Mouse (Mus musculus): ENCODE measurements around the gene Slfn14. TPM values are rescaled to one million over a fixed set of nuclear protein-coding genes. Genes with fewer than 3 reads are reported as not detected.

Gene Slfn14
- polyA plus RNA-seq, 1 experiment from 2014 or later: 0.88 TPM

DNA sequence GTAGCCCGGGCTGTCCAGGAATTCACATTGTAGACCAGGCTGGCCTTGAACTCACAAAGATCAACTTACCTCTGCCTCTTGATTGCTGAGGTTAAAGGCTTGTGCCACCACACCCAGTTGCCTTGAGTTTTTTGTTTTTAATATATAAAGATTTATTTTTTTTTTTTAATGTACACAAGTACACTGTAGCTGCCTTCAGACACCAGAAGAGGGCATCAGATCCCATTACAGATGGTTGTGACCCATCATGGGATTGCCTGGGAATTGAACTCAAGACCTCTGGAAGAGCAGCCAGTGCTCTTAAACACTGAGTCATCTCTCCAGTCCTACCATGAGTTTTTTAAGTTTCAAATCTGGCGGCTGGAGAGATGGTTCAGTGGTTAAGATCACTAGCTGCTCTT lies 14.9 kb upstream of the Slfn14 start:
- Histone ChIP-seq H3K4me3 (replicated peaks) (no peak overlapping the region), H3K27ac (no peak overlapping the region), H3K27me3 (no peaks in the 10 kb centered on the region), H3K4me2 (no peak overlapping the region), H3K9ac (replicated peaks) (no peak overlapping the region), H3K4me1 (replicated peaks) (peaks cover 31% of the 10 kb centered on the region), H3K9me3 (no peaks in the 10 kb centered on the region), H3K36me3 (peaks cover 8% of the 10 kb centered on the region)
- 63% methylated on average over 2 of the region's 2 CpGs for WGBS
- ATAC-seq (ENCODE audit: insufficient number of reproducible peaks, insufficient read depth, low FRiP score, low TSS enrichment, low read depth): no peak

DNA sequence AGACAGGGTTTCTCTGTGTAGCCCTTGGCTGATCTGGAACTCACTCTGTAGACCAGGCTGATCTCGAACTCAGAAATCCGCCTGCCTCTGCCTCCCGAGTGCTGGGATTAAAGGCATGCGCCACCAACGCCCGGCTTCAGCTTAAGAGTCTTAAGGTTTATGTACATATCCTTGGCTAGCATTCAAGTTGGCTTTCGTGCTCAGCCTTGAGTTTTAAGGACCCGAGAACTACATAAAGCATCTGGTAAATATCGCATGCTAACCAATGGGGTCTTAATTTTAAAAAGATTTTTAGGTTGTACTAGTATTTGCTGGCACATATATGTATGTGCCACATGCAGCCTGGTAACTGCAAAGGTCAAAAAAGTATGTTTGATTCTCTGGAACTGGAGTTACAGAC lies 13.2 kb upstream of the Slfn14 start:
- Histone ChIP-seq H3K27me3 (no peaks in the 10 kb centered on the region), H3K9ac (replicated peaks) (no peak overlapping the region), H3K36me3 (peaks cover 23% of the 10 kb centered on the region), H3K4me3 (replicated peaks) (no peak overlapping the region), H3K4me2 (peak overlapping the region; percentile 82; the same call in 1 of the 2 replicates), H3K9me3 (no peaks in the 10 kb centered on the region), H3K27ac (no peak overlapping the region), H3K4me1 (replicated peaks) (peaks cover 28% of the 10 kb centered on the region)
- WGBS: 91% methylated on average over 9 of the region's 9 CpGs
- no peak for ATAC-seq (ENCODE audit: insufficient number of reproducible peaks, insufficient read depth, low FRiP score, low TSS enrichment, low read depth)

GRCm38 (mm10) chr11:83298225-83299195 lies 12.0 kb upstream of the Slfn14 start, which contains the start of gene Ap2b1:
Ap2b1 (plus strand) TSS chr11:83299024.
- peak within 1 kb of the TSS; percentile 73 for H3K9ac ChIP-seq (replicated peaks)
- peak; percentile 94 for ATAC-seq (ENCODE audit: insufficient number of reproducible peaks, insufficient read depth, low FRiP score, low TSS enrichment, low read depth)
- peaks cover 17% of the 10 kb centered on the region for H3K4me1 ChIP-seq (replicated peaks)
- WGBS: 2% methylated on average over 56 of the region's 56 CpGs
- peak within 1 kb of the TSS; percentile 86 for H3K27ac ChIP-seq
- H3K4me2 ChIP-seq: peak within 1 kb of the TSS; percentile 82
- peaks cover 23% of the 10 kb centered on the region for H3K36me3 ChIP-seq
- peak within 1 kb of the TSS; percentile 73 for H3K4me3 ChIP-seq (replicated peaks)
- H3K27me3 ChIP-seq: no peaks in the 10 kb centered on the region
- H3K9me3 ChIP-seq: no peaks in the 10 kb centered on the region

- WGBS: 80% methylated on average over 6 of the region's 6 CpGs
- H3K4me3 ChIP-seq (replicated peaks): peak overlapping the region; percentile 73
These were observed 11.3 kb upstream of the Slfn14 start for GRCm38 (mm10) chr11:83297816-83298215.

DNA sequence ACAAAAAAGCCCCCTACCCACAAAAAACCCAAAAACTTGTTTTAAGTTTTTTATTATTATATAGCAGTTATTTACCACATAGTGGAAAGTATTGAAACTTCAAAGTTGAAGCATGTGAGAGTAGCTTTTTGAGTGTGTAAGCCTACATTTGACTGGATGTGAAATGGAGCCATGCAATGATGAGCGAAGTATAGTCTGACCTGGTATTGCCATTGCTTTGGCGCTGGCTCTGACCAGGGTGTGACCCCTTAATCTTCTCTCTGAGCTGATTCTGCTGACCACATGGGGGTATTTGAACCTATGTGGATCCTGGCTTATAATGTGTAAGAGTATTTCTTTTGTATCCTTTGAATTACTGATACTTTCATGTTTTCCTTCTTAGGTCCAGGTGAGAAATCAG lies 7.6 kb upstream of the Slfn14 start:
- WGBS: 97% methylated on average over 2 of the region's 2 CpGs
- Histone ChIP-seq H3K36me3 (peaks cover 23% of the 10 kb centered on the region), H3K4me1 (replicated peaks) (peaks cover 26% of the 10 kb centered on the region), H3K27ac (no peak overlapping the region), H3K4me2 (no peak overlapping the region), H3K4me3 (replicated peaks) (no peak overlapping the region), H3K27me3 (no peaks in the 10 kb centered on the region), H3K9ac (replicated peaks) (no peak overlapping the region), H3K9me3 (no peaks in the 10 kb centered on the region)
- no peak for ATAC-seq (ENCODE audit: insufficient number of reproducible peaks, insufficient read depth, low FRiP score, low TSS enrichment, low read depth)

More at GRCm38 (mm10) chr11:83297816-83298215, 11.3 kb upstream of the Slfn14 start:
- Histone ChIP-seq H3K36me3 (peaks cover 23% of the 10 kb centered on the region), H3K27ac (peak overlapping the region; percentile 86; the same call in 1 of the 2 replicates), H3K27me3 (no peaks in the 10 kb centered on the region), H3K9ac (replicated peaks) (peak overlapping the region; percentile 73), H3K4me1 (replicated peaks) (peaks cover 21% of the 10 kb centered on the region), H3K9me3 (no peaks in the 10 kb centered on the region), H3K4me2 (peak overlapping the region; percentile 82)
- no peak for ATAC-seq (ENCODE audit: insufficient number of reproducible peaks, insufficient read depth, low FRiP score, low TSS enrichment, low read depth)

GRCm38 (mm10) chr11:83293182-83293581 lies 6.7 kb upstream of the Slfn14 start:
- H3K4me3 ChIP-seq (replicated peaks): peak overlapping the region; percentile 67

DNA sequence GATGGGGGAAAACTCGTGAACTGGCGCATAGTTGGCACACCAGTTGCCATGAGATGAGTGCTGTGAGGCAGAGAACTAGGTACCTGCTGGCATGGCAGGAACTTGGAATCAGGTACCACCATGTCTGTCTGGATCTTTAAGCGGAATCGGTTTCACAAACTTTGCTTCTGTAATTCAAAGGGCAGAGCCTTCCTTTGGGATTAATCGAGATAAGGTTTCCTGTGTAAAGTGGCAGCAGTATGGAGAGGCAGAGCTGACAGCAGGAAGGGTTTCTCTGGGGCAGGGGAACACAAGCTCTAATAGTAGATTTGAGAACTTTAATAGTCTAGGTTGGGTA lies 5.7 kb upstream of the Slfn14 start:
- Histone ChIP-seq H3K9me3 (no peaks in the 10 kb centered on the region), H3K27ac (no peak overlapping the region), H3K4me1 (replicated peaks) (peaks cover 15% of the 10 kb centered on the region), H3K4me3 (replicated peaks) (peak overlapping the region; percentile 67), H3K36me3 (peaks cover 21% of the 10 kb centered on the region), H3K27me3 (no peaks in the 10 kb centered on the region), H3K4me2 (peak overlapping the region; percentile 79), H3K9ac (replicated peaks) (peak overlapping the region; percentile 81)
- no peak for ATAC-seq (ENCODE audit: insufficient number of reproducible peaks, insufficient read depth, low FRiP score, low TSS enrichment, low read depth)
- 5% methylated on average over 5 of the region's 5 CpGs for WGBS

More at GRCm38 (mm10) chr11:83293182-83293581, 6.7 kb upstream of the Slfn14 start:
- peaks cover 23% of the 10 kb centered on the region for H3K36me3 ChIP-seq
- H3K9me3 ChIP-seq: no peaks in the 10 kb centered on the region
- ATAC-seq (ENCODE audit: insufficient number of reproducible peaks, insufficient read depth, low FRiP score, low TSS enrichment, low read depth): no peak
- H3K4me1 ChIP-seq (replicated peaks): peaks cover 24% of the 10 kb centered on the region
- H3K27ac ChIP-seq: no peak overlapping the region
- peak overlapping the region; percentile 79 for H3K4me2 ChIP-seq
- no peaks in the 10 kb centered on the region for H3K27me3 ChIP-seq
- H3K9ac ChIP-seq (replicated peaks): peak overlapping the region; percentile 81
- WGBS: 94% methylated on average over 1 of the region's 1 CpGs

GRCm38 (mm10) chr11:83291375-83292250 lies 5.1 kb upstream of the Slfn14 start:
- no peaks in the 10 kb centered on the region for H3K27me3 ChIP-seq
- peaks cover 17% of the 10 kb centered on the region for H3K36me3 ChIP-seq
- peak overlapping the region; percentile 87 for H3K27ac ChIP-seq
- ATAC-seq (ENCODE audit: insufficient number of reproducible peaks, insufficient read depth, low FRiP score, low TSS enrichment, low read depth): peak; percentile 98
- H3K9ac ChIP-seq (replicated peaks): peak overlapping the region; percentile 81
- WGBS: under 1% methylated on average over 38 of the region's 38 CpGs
- H3K4me1 ChIP-seq (replicated peaks): peaks cover 14% of the 10 kb centered on the region
- H3K4me2 ChIP-seq: peak overlapping the region; percentile 79
- H3K4me3 ChIP-seq (replicated peaks): peak overlapping the region; percentile 67
- no peaks in the 10 kb centered on the region for H3K9me3 ChIP-seq

DNA sequence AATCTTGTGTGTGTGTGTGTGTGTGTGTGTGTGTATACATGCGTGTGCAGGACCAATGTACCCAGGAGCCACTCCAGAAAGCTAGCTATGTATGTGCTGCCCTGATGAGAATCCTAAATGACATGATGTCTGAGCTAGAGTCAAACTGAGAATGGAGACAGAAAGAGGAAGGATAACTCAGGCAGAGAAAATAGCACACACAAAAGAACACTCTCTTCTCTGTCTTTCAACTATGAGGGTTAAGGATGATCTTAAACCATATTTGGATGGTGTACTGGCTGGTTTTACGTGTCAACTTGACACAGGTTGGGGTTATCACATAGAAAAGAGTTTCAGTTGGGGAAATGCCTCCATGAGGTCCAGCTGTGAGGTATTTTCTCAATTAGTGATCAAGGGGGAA lies 3.1 kb upstream of the Slfn14 start:
- no peaks in the 10 kb centered on the region for H3K27me3 ChIP-seq
- no peaks in the 10 kb centered on the region for H3K9me3 ChIP-seq
- no peak overlapping the region for H3K9ac ChIP-seq (replicated peaks)
- no peak overlapping the region for H3K4me3 ChIP-seq (replicated peaks)
- no peaks in the 10 kb centered on the region; the same call in 1 of the 2 replicates for H3K36me3 ChIP-seq
- H3K4me1 ChIP-seq (replicated peaks): peaks cover 14% of the 10 kb centered on the region
- WGBS: 75% methylated on average over 2 of the region's 2 CpGs
- no peak overlapping the region for H3K4me2 ChIP-seq
- ATAC-seq (ENCODE audit: insufficient number of reproducible peaks, insufficient read depth, low FRiP score, low TSS enrichment, low read depth): no peak
- H3K27ac ChIP-seq: no peak overlapping the region

- H3K9me3 ChIP-seq: no peaks in the 10 kb centered on the region
- no peak for ATAC-seq (ENCODE audit: insufficient number of reproducible peaks, insufficient read depth, low FRiP score, low TSS enrichment, low read depth)
- no peaks in the 10 kb centered on the region for H3K27me3 ChIP-seq
- H3K27ac ChIP-seq: no peak overlapping the region
- no peak overlapping the region for H3K4me2 ChIP-seq
- no peak overlapping the region for H3K4me3 ChIP-seq (replicated peaks)
- H3K36me3 ChIP-seq: no peaks in the 10 kb centered on the region
- H3K9ac ChIP-seq (replicated peaks): no peak overlapping the region
- 91% methylated on average over 5 of the region's 5 CpGs for WGBS
- H3K4me1 ChIP-seq (replicated peaks): peaks cover 14% of the 10 kb centered on the region
These were observed 2.5 kb upstream of the Slfn14 start for GRCm38 (mm10) chr11:83289036-83289435.

DNA sequence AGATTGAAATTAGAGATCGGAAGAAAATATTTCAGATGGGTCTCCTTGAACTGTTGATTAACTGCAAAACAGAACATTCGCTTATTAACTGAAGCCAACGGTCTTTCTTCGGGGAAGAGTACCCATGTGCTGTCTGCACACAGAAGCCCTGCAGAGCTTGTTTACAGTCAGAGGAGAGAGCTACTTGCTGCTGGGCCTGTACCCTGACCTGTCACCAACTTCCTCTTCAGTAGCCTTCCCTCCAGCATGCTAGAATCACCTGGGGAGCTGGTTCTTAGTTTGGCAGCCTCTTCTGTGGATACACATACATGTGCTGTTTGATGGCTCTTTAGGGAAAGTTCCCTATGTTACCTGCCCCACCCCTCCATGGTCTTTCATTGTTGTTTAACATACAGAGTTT lies 899 bp downstream of the Slfn14 start:
- Histone ChIP-seq H3K4me3 (replicated peaks) (no peak overlapping the region), H3K9ac (replicated peaks) (no peak overlapping the region), H3K27ac (no peak overlapping the region), H3K4me1 (replicated peaks) (no peaks in the 10 kb centered on the region), H3K4me2 (no peak overlapping the region), H3K9me3 (no peaks in the 10 kb centered on the region), H3K27me3 (no peaks in the 10 kb centered on the region), H3K36me3 (no peaks in the 10 kb centered on the region)
- ATAC-seq (ENCODE audit: insufficient number of reproducible peaks, insufficient read depth, low FRiP score, low TSS enrichment, low read depth): no peak
- WGBS: 87% methylated on average over 4 of the region's 4 CpGs

Data from limb, embryonic 12.5 days (tissue).